Mouse (Mus musculus): ENCODE results near the gene Hamp2. TPM values are rescaled to one million over a fixed set of nuclear protein-coding genes. Genes with fewer than 3 reads are reported as not detected.
"Not testable (repeated sequence)": the region's sequence is repeated elsewhere in the genome, so short reads cannot be mapped to it uniquely, and the experiment has no call there.

Hamp2 gene
- polyA plus RNA-seq, 1 experiment from 2014 or later, result not detected

DNA sequence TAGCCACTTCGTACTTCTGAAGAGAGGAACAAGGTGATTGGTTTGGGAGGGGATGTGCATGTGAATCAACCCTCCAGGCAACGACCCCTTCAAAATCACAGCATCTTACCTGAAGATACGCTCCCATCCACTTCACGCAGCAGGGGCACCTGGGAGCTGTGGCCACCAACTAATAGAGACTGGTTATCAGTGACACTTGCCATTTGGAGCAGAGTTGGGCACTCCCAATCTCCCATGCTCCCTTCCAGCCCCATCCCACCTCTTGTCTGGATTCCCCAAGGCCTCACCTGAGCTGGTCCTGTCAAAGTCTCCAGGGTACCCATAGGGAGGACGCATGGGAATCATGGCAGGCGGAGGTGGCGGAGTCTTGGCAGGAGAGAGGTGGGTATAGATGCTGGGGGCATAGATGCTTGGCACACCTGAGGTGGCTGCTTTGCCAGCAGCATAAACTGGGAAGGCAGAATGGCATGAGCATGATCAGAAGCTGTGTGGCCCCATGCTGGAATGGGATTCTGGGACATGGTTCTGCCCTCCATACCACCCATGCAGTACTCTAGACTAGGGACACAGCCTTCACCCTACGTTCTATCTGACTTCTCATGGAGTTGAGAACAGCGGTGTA is 34.5 kb upstream of the Hamp2 start:
- no peak for ATAC-seq
- H3K4me1 ChIP-seq, result peaks cover 38% of the 10 kb centered on the region
- H3K4me2 ChIP-seq, result no peak overlapping the region
- no peak overlapping the region for H3K9ac ChIP-seq
- WGBS (ENCODE audit: insufficient replicate concordance), result 84% methylated on average over 9 of the region's 9 CpGs
- no peak overlapping the region for H3K4me3 ChIP-seq
- peaks cover 39% of the 10 kb centered on the region for H3K36me3 ChIP-seq
- H3K27me3 ChIP-seq (replicated peaks), result no peaks in the 10 kb centered on the region
- H3K9me3 ChIP-seq (replicated peaks), result no peaks in the 10 kb centered on the region
- H3K27ac ChIP-seq, result no peak overlapping the region

DNA sequence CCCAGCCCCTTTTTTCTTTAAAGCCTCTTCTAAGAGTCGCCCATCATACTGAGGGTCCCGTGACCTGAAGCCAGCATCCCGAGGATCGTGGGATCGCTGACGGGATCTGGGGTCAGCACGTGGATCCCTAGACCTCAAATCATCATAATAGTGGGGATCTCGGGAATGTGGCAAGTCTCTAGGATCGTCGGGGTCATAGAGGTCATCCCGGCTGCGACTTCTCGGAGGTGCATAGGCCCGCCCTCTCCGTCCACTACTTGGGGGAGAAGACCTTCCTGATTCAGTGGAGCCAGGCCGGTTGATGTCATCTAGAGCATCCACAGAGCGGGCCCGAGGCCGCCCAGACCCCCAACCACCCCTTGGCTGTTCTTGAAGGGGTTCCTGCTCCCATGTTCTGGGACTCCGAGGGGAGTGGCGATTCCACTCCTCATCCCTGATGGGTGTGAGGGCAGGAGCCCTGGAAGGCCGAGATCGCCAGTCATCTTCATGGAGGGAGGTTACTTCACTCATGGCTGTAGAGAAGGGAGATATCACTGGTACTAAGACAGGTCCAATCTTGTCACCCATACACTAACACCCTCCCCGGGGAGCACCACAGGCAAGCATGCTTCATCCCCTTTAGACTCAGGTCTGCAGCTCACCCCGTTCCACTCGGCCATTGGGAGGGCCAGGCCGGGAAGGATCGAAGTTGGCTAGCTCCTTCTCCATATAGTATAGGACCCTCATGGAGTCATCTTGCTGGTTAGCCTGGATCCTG is 33.8 kb upstream of the Hamp2 start:
- H3K27ac ChIP-seq, result peak overlapping the region; percentile 95
- H3K27me3 ChIP-seq (replicated peaks), result no peaks in the 10 kb centered on the region
- no peaks in the 10 kb centered on the region for H3K9me3 ChIP-seq (replicated peaks)
- WGBS (ENCODE audit: insufficient replicate concordance), result 80% methylated on average over 28 of the region's 28 CpGs
- peak overlapping the region; percentile 99 for H3K4me3 ChIP-seq
- peaks cover 38% of the 10 kb centered on the region for H3K4me1 ChIP-seq
- ATAC-seq, result no peak
- H3K9ac ChIP-seq, result peak overlapping the region; percentile 100
- H3K36me3 ChIP-seq, result peaks cover 46% of the 10 kb centered on the region
- H3K4me2 ChIP-seq, result peak overlapping the region; percentile 96

DNA sequence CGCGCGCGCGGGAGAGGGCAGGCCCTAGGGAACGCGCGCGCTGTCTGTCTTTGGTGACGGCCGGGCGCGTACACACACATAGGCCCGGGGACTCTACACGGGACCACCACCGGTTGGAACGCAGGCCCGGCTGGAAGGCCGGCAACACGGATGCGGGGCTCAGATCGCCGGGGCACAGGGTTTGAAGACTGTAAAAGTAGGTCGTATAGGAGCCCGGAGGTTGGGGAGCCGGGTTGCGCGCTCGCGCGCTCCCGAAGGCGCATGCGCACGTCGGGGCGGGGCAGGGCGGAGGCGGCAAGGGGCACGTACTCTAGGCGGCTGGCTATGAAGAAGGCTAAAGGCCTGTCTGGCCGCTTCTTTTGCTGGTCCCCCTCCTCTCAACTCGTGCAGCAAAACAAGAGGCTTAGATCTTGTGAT is 32.9 kb upstream of the Hamp2 start:
- no peaks in the 10 kb centered on the region for H3K9me3 ChIP-seq (replicated peaks)
- WGBS (ENCODE audit: insufficient replicate concordance), result 1% methylated on average over 42 of the region's 43 CpGs
- H3K4me1 ChIP-seq, result peaks cover 35% of the 10 kb centered on the region
- peak overlapping the region; percentile 96 for H3K4me2 ChIP-seq
- H3K27me3 ChIP-seq (replicated peaks), result no peaks in the 10 kb centered on the region
- peaks cover 55% of the 10 kb centered on the region for H3K36me3 ChIP-seq
- H3K9ac ChIP-seq, result peak overlapping the region; percentile 100
- peak overlapping the region; percentile 95 for H3K27ac ChIP-seq
- peak; percentile 77 for ATAC-seq
- peak overlapping the region; percentile 99 for H3K4me3 ChIP-seq

DNA sequence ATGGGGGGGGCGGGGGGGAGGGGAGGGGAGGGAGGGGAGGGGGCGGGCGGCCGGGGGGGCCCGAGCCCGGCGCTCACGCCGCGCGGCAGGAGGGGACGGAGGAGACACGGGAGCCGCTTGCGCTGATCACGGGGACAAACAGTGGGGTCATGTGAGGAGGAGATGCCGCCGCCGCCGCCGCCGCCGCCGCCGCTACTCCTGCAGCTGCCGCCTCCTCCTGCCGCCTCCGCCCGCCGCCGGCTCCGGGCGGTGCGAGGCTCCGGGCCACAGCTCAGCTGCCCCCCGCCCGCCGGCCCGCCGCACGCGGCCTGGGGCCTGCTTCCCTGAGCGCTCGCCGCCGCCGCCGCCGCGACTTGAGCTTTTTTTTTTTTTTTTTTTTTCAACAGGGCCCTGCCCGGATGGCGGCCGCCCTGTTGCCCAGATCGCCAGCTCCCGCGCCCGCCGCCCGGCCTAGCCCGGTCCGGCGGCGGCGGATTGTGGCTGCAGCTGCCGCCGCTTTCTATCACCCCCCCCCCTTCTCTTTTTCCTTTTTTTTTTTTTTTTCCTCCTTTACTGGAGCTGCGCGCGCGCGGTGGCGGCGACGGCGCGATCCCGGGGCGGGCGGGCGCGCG is 32.4 kb upstream of the Hamp2 start, which contains the start of gene Usf2:
TSS of gene Usf2 (minus strand) at position 48 of the 611 bp plus-strand sequence.
- under 1% methylated on average over 24 of the region's 82 CpGs for WGBS (ENCODE audit: insufficient replicate concordance)
- Histone ChIP-seq H3K4me2 (peak within 1 kb of the TSS; percentile 96), H3K27me3 (replicated peaks) (no peaks in the 10 kb centered on the region), H3K9me3 (replicated peaks) (no peaks in the 10 kb centered on the region), H3K36me3 (peaks cover 55% of the 10 kb centered on the region), H3K4me3 (peak within 1 kb of the TSS; percentile 99), H3K4me1 (peaks cover 38% of the 10 kb centered on the region), H3K9ac (peak within 1 kb of the TSS; percentile 100), H3K27ac (peak within 1 kb of the TSS; percentile 95)
- ATAC-seq, result peak; percentile 25; the same call in 1 of the 2 replicates

DNA sequence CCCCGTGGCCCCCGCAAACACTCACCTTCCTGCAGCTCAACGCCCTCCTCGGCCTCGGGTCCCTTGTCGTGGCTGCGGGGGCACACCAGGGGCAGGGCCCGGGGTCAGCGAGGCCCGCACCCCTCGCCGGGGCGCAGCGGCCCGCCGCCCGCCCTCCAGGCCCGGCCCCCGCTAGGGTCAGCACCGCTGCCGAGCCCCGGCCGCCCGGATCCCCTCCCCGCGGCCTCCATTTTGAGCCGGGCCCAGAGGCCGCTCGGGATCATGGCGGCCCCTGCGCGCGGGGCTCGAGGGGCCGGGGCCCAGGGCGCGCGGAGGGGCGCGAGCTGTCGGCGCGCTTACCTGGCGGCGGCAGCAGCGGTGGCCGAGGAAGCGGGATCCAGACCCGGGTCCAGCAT is 31.9 kb upstream of the Hamp2 start:
- H3K9ac ChIP-seq, result peak overlapping the region; percentile 100
- peak overlapping the region; percentile 96 for H3K4me2 ChIP-seq
- peaks cover 59% of the 10 kb centered on the region for H3K36me3 ChIP-seq
- ATAC-seq, result peak; percentile 13; the same call in 1 of the 2 replicates
- H3K4me3 ChIP-seq, result peak overlapping the region; percentile 99
- H3K27me3 ChIP-seq (replicated peaks), result no peaks in the 10 kb centered on the region
- H3K4me1 ChIP-seq, result peaks cover 38% of the 10 kb centered on the region
- 2% methylated on average over 30 of the region's 49 CpGs for WGBS (ENCODE audit: insufficient replicate concordance)
- H3K27ac ChIP-seq, result peak overlapping the region; percentile 95
- no peaks in the 10 kb centered on the region for H3K9me3 ChIP-seq (replicated peaks)

DNA sequence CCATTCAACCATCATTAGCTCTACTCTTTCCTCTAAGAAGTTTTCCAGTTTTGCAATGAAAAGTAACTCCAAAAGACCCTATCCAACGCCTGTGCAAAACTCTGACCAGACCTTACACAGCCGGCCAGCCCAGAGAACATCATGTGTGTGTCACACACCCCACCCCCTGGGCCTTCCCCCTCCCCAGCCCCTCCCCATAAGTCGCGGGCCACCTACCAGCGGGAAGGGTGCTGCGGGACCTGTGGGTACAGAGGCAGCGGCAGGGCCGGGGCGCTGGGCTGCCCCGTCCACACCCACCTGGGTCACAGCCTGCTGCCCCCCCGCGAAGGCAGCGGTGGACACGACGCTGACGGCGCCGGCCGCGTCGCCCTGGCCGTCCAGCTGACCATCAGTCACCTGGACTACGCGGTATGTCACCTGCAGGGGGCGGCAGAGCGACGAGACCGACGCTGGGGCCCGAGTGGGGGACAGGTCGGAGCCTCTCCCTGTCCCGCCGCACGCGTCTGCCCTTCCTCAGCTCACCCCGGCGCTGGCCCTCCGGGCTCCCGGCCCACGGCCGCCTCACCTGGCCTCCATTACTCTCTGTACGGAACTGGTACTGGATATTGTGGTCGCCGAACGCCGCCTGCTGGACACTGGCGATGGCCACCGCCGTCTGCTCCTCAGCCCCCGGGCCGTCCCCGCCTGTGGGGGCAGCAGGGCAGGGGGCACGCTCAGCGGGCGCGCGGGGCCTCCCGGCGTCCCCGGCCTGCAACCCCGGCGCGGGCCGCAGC is 31.3 kb upstream of the Hamp2 start:
- Histone ChIP-seq H3K36me3 (peaks cover 65% of the 10 kb centered on the region), H3K9ac (peak overlapping the region; percentile 100), H3K9me3 (replicated peaks) (no peaks in the 10 kb centered on the region), H3K27ac (peak overlapping the region; percentile 95), H3K27me3 (replicated peaks) (no peaks in the 10 kb centered on the region), H3K4me3 (peak overlapping the region; percentile 99), H3K4me1 (peaks cover 38% of the 10 kb centered on the region), H3K4me2 (peak overlapping the region; percentile 96)
- ATAC-seq, result peak; percentile 74
- WGBS (ENCODE audit: insufficient replicate concordance), result 1% methylated on average over 62 of the region's 64 CpGs

DNA sequence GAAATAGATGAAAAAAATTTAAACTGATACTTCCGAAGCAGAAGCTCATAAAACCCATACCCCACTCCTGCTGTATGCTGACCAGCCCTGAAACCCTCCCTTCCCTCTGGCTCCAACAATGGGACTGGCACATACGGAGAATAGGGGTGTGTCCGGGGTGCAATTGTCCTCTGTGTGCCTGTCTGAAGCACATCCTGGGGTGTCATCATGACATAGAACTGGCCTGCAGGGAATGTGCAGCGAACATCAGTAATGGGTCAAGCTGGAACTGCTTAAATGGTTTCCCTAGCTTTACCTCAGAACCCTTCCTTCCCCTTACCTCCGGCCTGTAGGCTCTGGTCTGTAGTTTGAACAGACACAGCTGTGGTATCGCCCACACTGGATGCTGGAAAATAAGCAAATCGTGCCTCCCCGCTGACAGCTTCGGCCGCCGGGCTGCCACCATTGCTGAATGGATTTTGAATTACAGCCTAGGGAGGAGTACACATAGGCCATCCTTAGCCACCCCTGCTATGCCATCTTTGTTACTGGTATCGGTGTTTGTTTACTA is 30.6 kb upstream of the Hamp2 start:
- Histone ChIP-seq H3K27me3 (replicated peaks) (no peaks in the 10 kb centered on the region), H3K36me3 (peaks cover 73% of the 10 kb centered on the region), H3K27ac (no peak overlapping the region), H3K4me2 (peak overlapping the region; percentile 96), H3K4me3 (peak overlapping the region; percentile 99), H3K9me3 (replicated peaks) (no peaks in the 10 kb centered on the region), H3K4me1 (peaks cover 38% of the 10 kb centered on the region), H3K9ac (peak overlapping the region; percentile 100; the same call in 1 of the 2 replicates)
- WGBS (ENCODE audit: insufficient replicate concordance), result 86% methylated on average over 12 of the region's 12 CpGs
- no peak for ATAC-seq

DNA sequence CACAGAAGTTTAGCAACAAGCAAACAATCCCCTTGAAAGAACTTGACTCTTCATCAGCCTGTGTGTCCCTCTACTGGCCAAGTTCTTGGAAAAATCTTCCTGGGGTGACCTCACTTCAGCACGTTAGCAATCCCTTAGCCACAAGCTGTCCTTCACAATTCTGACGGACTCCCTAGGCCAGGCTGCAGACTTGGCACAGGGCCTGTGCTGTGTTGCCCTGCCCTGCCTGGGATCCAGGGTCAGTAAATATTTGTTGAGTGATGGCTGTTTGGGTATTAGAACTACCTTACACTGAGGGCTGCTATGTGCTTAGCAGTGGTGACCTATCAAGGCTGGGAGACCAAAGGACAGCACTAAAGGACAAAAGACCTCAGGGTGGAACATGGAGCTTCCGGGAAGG is 29.6 kb upstream of the Hamp2 start:
- Histone ChIP-seq H3K9me3 (replicated peaks) (no peaks in the 10 kb centered on the region), H3K4me1 (peaks cover 38% of the 10 kb centered on the region), H3K27me3 (replicated peaks) (no peaks in the 10 kb centered on the region), H3K27ac (no peak overlapping the region), H3K4me2 (no peak overlapping the region), H3K9ac (no peak overlapping the region), H3K36me3 (peaks cover 75% of the 10 kb centered on the region), H3K4me3 (no peak overlapping the region)
- no peak; the same call in 1 of the 2 replicates for ATAC-seq
- WGBS (ENCODE audit: insufficient replicate concordance), result 69% methylated on average over 3 of the region's 3 CpGs

DNA sequence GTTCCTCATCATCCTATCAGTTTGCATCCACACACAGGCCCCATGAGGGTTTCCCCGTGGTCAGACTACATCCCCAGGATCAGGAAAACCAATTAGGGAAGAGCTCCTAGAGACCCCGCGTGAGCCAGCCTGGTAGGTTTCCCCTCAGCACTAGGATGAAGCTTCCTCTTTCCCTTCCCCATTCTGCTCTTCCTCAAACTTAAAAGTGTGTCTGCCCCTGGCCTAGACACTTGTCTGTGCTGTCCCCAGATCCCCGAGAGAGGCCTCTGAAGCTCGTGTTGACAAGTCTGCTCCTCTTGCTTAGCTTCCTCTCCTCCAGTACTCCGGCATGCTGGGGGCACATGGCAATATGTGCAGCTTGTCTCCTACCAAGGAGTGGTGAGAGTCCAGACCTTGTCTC is 29.0 kb upstream of the Hamp2 start:
- Histone ChIP-seq H3K9me3 (replicated peaks) (no peaks in the 10 kb centered on the region), H3K4me1 (peaks cover 36% of the 10 kb centered on the region), H3K36me3 (peaks cover 74% of the 10 kb centered on the region), H3K4me3 (no peak overlapping the region), H3K27me3 (replicated peaks) (no peaks in the 10 kb centered on the region), H3K9ac (no peak overlapping the region), H3K4me2 (no peak overlapping the region), H3K27ac (no peak overlapping the region)
- 57% methylated on average over 6 of the region's 6 CpGs for WGBS (ENCODE audit: insufficient replicate concordance)
- ATAC-seq, result no peak

DNA sequence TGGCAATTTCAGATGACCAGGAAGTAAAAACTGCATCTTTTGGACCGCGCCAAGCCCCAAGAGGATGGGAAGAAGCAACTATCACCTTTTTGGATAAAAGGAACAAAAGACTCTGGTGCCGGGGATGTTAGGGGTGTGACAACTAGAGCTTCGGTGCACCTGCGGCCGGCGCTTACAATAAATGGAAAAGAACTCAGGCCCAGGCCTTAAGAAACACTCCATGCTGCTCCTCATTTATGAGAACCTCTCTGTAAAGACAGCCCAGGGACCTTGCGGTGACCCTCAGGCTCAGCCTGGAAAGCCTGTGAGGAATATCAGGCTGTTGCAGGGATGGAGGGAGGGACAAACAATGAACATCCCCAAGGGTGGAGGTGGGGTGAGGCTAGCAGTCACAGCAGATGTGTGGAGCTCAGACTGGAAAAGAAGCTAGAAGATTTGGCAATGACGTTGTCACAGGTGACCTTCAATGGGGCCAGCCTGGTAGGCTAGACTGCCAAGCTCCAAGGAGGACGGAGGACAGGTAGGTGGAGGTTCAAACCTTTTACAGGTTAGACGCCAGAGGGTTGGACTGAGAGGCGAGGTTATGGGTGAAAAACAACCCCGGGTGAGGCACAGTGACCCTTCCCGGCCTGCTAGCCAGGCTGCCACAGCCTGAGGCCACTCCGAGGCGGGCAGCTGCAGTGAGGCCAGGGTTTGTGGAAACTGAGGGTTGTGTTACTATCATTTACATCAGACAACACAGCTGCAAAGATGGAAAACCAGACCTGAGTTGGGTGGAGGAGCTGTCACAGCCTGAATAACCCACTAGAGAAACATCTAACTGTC is 28.2 kb upstream of the Hamp2 start:
- H3K4me3 ChIP-seq, result no peak overlapping the region
- WGBS (ENCODE audit: insufficient replicate concordance), result 82% methylated on average over 16 of the region's 16 CpGs
- H3K36me3 ChIP-seq, result peaks cover 71% of the 10 kb centered on the region
- no peak for ATAC-seq
- H3K4me2 ChIP-seq, result no peak overlapping the region
- no peak overlapping the region for H3K27ac ChIP-seq
- H3K9ac ChIP-seq, result no peak overlapping the region
- H3K9me3 ChIP-seq (replicated peaks), result no peaks in the 10 kb centered on the region
- H3K27me3 ChIP-seq (replicated peaks), result no peaks in the 10 kb centered on the region
- peaks cover 28% of the 10 kb centered on the region for H3K4me1 ChIP-seq

DNA sequence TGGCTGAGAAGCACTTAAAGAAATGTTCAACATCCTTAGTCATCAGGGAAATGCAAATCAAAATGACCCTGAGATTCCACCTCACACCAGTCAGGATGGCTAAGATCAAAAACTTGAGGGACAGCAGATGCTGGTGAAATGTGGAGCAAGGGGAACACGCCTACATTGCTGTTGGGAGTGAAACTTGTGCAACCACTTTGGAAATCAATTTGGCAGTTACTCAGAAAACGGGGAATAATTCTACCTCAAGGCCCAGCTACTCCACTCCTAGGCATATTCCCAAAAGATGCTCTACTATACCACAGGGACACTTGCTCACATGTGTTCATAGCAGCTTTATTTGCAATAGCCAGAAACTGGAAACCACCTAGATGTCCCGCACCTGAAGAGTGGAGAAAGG is 25.4 kb upstream of the Hamp2 start:
- H3K27ac ChIP-seq; H3K4me3 ChIP-seq; ATAC-seq; H3K4me2 ChIP-seq; H3K9me3 ChIP-seq (replicated peaks); H3K9ac ChIP-seq; H3K27me3 ChIP-seq (replicated peaks): not testable (repeated sequence)
- Histone ChIP-seq H3K4me1 (peaks cover 18% of the 10 kb centered on the region), H3K36me3 (peaks cover 81% of the 10 kb centered on the region)
- 79% methylated on average over 3 of the region's 3 CpGs for WGBS (ENCODE audit: insufficient replicate concordance)
